Mouse (Mus musculus) right cerebral cortex, postnatal 10 days (tissue): ENCODE data around the gene Snx3.

Experiments used
- DNase-seq, 2 experiments: peaks; one replicate each; pipeline ENCODE4 v3.0.0; 2021; ENCODE audit warnings: low spot score in 2 of 2

The Snx3 gene

GRCm38 (mm10) chr10:42501775-42502348 is at the start of gene Snx3:
TSS of gene Snx3 (plus strand) at chr10:42502030.
- peak; percentile 98 for DNase-seq

- DNase-seq: no peak
These were observed 47.6 kb upstream of the Snx3 start for GRCm38 (mm10) chr10:42454266-42454665.

GRCm38 (mm10) chr10:42454690-42455089 is 47.1 kb upstream of the Snx3 start:
- no peak for DNase-seq

- DNase-seq: no peak
These were observed 45.8 kb upstream of the Snx3 start for GRCm38 (mm10) chr10:42455981-42456380.

GRCm38 (mm10) chr10:42457557-42458191 is 44.2 kb upstream of the Snx3 start:
- DNase-seq: no peak

- DNase-seq: no peak
These were observed 37.6 kb upstream of the Snx3 start for GRCm38 (mm10) chr10:42464224-42464623.

GRCm38 (mm10) chr10:42464805-42465204 is 37.0 kb upstream of the Snx3 start:
- no peak for DNase-seq

GRCm38 (mm10) chr10:42474946-42475514 is 26.8 kb upstream of the Snx3 start:
- no peak for DNase-seq

GRCm38 (mm10) chr10:42476774-42477475 is 24.9 kb upstream of the Snx3 start:
- DNase-seq: no peak

GRCm38 (mm10) chr10:42477550-42478340 is 24.1 kb upstream of the Snx3 start:
- DNase-seq: no peak

- peak; percentile 96 for DNase-seq
These were observed 23.5 kb upstream of the Snx3 start, which contains the start of gene Afg1l for GRCm38 (mm10) chr10:42478341-42478720. TSS of gene Afg1l (minus strand) at chr10:42478565.

GRCm38 (mm10) chr10:42480719-42481118 is 21.1 kb upstream of the Snx3 start:
- no peak for DNase-seq

- no peak for DNase-seq
These were observed 13.1 kb upstream of the Snx3 start for GRCm38 (mm10) chr10:42488606-42489296.

GRCm38 (mm10) chr10:42491158-42491557 is 10.7 kb upstream of the Snx3 start:
- DNase-seq: no peak

GRCm38 (mm10) chr10:42492027-42492771 is 9.6 kb upstream of the Snx3 start:
- DNase-seq: no peak

GRCm38 (mm10) chr10:42493000-42493399 is 8.8 kb upstream of the Snx3 start:
- no peak for DNase-seq

- no peak for DNase-seq
These were observed 1.2 kb upstream of the Snx3 start for GRCm38 (mm10) chr10:42500611-42501010.

- DNase-seq: no peak
These were observed 669 bp upstream of the Snx3 start for GRCm38 (mm10) chr10:42501161-42501560.

- peak; percentile 68 to 78 for DNase-seq
These were observed 700 bp downstream of the Snx3 start for GRCm38 (mm10) chr10:42502349-42503111.
